9 mouse cellular contexts compared by ENCODE assay signal in genomic region chr4:140905426-140905871, GRCm38 (mm10). TPM values are rescaled to one million over a fixed set of nuclear protein-coding genes. Genes with fewer than 3 reads are reported as not detected.
A peak's percentile ranks its signal among the peaks of the same experiment; 100 is the strongest.
DNase-seq lines count a peak whose midpoint lies in the region; ATAC-seq and TF ChIP-seq lines count a peak whose summit lies in the region.
"Had no signal": no experiment of that assay in that cellular context is flagged by ENCODE, and none has a peak within 500 bp of the region (broad histone marks: within the 10 kb centered on the region; RNA-seq: fewer than 3 reads in every experiment).

No protein-coding gene starts in this region.

- H3K36me3 ChIP-seq in heart, embryonic 10.5 days: no peaks in the 10 kb centered on the region
- H3K36me3 ChIP-seq in ES-Bruce4 (ENCODE audit: control insufficient read depth, insufficient read depth, low read length, poor library complexity, severe bottlenecking): no peaks in the 10 kb centered on the region
- no peaks in the 10 kb centered on the region for H3K36me3 ChIP-seq in heart, embryonic 15.5 days
- no peaks in the 10 kb centered on the region for H3K36me3 ChIP-seq in liver, embryonic 15.5 days (replicated peaks)
- H3K36me3 ChIP-seq in spleen, adult 2 months (ENCODE audit: control insufficient read depth, insufficient read depth, low read length): no peaks in the 10 kb centered on the region

- peak overlapping the region; percentile 69 for H3K4me2 ChIP-seq in heart, embryonic 15.5 days
- peak overlapping the region; percentile 75 for H3K4me2 ChIP-seq in liver, embryonic 15.5 days

- H3K4me3 ChIP-seq in heart, embryonic 10.5 days: peak overlapping the region; percentile 59
- peak overlapping the region; percentile 62 for H3K4me3 ChIP-seq in ES-Bruce4 (ENCODE audit: low read depth, low read length)
- H3K4me3 ChIP-seq in heart, embryonic 15.5 days: peak overlapping the region; percentile 48
- H3K4me3 ChIP-seq in liver, embryonic 15.5 days (replicated peaks): peak overlapping the region; percentile 49; the same call in 1 of the 2 replicates
- H3K4me3 ChIP-seq in spleen, adult 2 months (ENCODE audit: extremely low read depth, insufficient read depth, insufficient read length): peak overlapping the region; percentile 55

- H3K4me1 ChIP-seq in heart, embryonic 10.5 days: peaks cover 29% of the 10 kb centered on the region
- H3K4me1 ChIP-seq in ES-Bruce4 (ENCODE audit: control insufficient read depth, insufficient read depth, low read length): peaks cover 1% of the 10 kb centered on the region
- peaks cover 21% of the 10 kb centered on the region for H3K4me1 ChIP-seq in heart, embryonic 15.5 days (replicated peaks)
- peaks cover 37% of the 10 kb centered on the region for H3K4me1 ChIP-seq in liver, embryonic 15.5 days (replicated peaks)
- H3K4me1 ChIP-seq in spleen, adult 2 months (ENCODE audit: control insufficient read depth, insufficient read depth, insufficient read length): peaks cover 13% of the 10 kb centered on the region; the same call in 1 of the 2 replicates

- no peak overlapping the region for H3K9ac ChIP-seq in ES-Bruce4 (ENCODE audit: low read depth, poor library complexity, severe bottlenecking)
- H3K9ac ChIP-seq in heart, embryonic 15.5 days: 0 out of 2 replicates have a peak overlapping the region, but pooled peaks have one; percentile 46
- H3K9ac ChIP-seq in liver, embryonic 15.5 days: peak overlapping the region; percentile 39; the same call in 1 of the 2 replicates

- 22% methylated on average over 11 of the region's 11 CpGs for WGBS in heart, embryonic 10.5 days
- WGBS in heart, embryonic 15.5 days: 16% methylated on average over 11 of the region's 11 CpGs
- WGBS in liver, embryonic 15.5 days (ENCODE audit: insufficient replicate concordance): 7% methylated on average over 11 of the region's 11 CpGs
- WGBS in spleen, adult 2 months: 6% methylated on average over 11 of the region's 11 CpGs

- no peaks in the 10 kb centered on the region for H3K9me3 ChIP-seq in heart, embryonic 10.5 days
- no peaks in the 10 kb centered on the region for H3K9me3 ChIP-seq in ES-Bruce4 (replicated peaks; ENCODE audit: control insufficient read depth, insufficient read depth, low read length, poor library complexity, severe bottlenecking)
- no peaks in the 10 kb centered on the region for H3K9me3 ChIP-seq in heart, embryonic 15.5 days (replicated peaks)
- no peaks in the 10 kb centered on the region for H3K9me3 ChIP-seq in liver, embryonic 15.5 days (replicated peaks)

- peaks cover 81% of the 10 kb centered on the region for H3K27me3 ChIP-seq in heart, embryonic 10.5 days (ENCODE audit: insufficient read depth, poor library complexity, severe bottlenecking)
- no peaks in the 10 kb centered on the region for H3K27me3 ChIP-seq in ES-Bruce4 (ENCODE audit: control insufficient read depth, insufficient read depth, low read length, poor library complexity, severe bottlenecking)
- H3K27me3 ChIP-seq in heart, embryonic 15.5 days: peaks cover 51% of the 10 kb centered on the region
- H3K27me3 ChIP-seq in liver, embryonic 15.5 days: peaks cover 76% of the 10 kb centered on the region
- H3K27me3 ChIP-seq in spleen, adult 2 months (ENCODE audit: control insufficient read depth, insufficient read depth, low read length): no peaks in the 10 kb centered on the region
- H3K27me3 ChIP-seq: Patski had no signal

- TF ChIP-seq CTCF in ES-Bruce4 (IDR thresholded peaks at IDR 0.05; ENCODE audit: low read depth, low read length): peak; percentile 8
- TF ChIP-seq CTCF in spleen, adult 2 months (IDR thresholded peaks at IDR 0.05; ENCODE audit: extremely low read depth, insufficient read depth, insufficient read length, insufficient replicate concordance): peak; percentile 72; the same call in 1 of the 2 replicates

- 0 out of 2 replicates have a peak, but pooled peaks have one; percentile 65 for TF ChIP-seq EP300 in ES-Bruce4 (IDR thresholded peaks at IDR 0.05; ENCODE audit: insufficient read depth, low read depth, low read length)

- no peak for ATAC-seq in heart, embryonic 15.5 days (replicated peaks; ENCODE audit: insufficient number of reproducible peaks, insufficient read depth, low FRiP score, low read depth)
- ATAC-seq in liver, embryonic 15.5 days (ENCODE audit: insufficient read depth): no peak

- DNase-seq in heart, embryonic 10.5 days (ENCODE audit: low spot score): peak; percentile 74
- no peak for DNase-seq in heart, adult 9 months (ENCODE audit: low spot score in 2 of 2)
- peak; percentile 55 to 68 for DNase-seq in spleen, adult 2 months (ENCODE audit: low read depth in 1 of 2, low spot score in 2 of 2)
- DNase-seq in cerebellum, adult 11 months: no peak
- no peak for DNase-seq in frontal cortex, postnatal 36 days (ENCODE audit: low spot score in 2 of 2)

- H3K27ac ChIP-seq in heart, embryonic 10.5 days: peak overlapping the region; percentile 72; the same call in 1 of the 2 replicates
- H3K27ac ChIP-seq in ES-Bruce4 (ENCODE audit: insufficient read depth, low read length): no peak overlapping the region
- H3K27ac ChIP-seq in heart, embryonic 15.5 days: no peak overlapping the region
- H3K27ac ChIP-seq in liver, embryonic 15.5 days (replicated peaks): no peak overlapping the region; the same call in 1 of the 2 replicates
- peak overlapping the region; percentile 66 for H3K27ac ChIP-seq in spleen, adult 2 months (ENCODE audit: insufficient read depth, low read length)

- TF ChIP-seq POLR2A in ES-Bruce4 (IDR thresholded peaks at IDR 0.05; ENCODE audit: insufficient read depth, low read length): no peak
- TF ChIP-seq POLR2A in spleen, adult 2 months (IDR thresholded peaks at IDR 0.05; ENCODE audit: low read depth, low read length): no peak

RNA-seq across cellular contexts. Expression of gene Padi2, which starts 0.7 kb away (rescaled TPM):
- 2.9 and 6.3 TPM in 2 replicates for polyA plus RNA-seq in heart, embryonic 10.5 days (2016; fragmentation: Nextera tagmentation; extraction: Ambion mirVana)
- 6.3 TPM in 2 replicates for polyA plus RNA-seq in ES-Bruce4 (2011; ENCODE audit: insufficient read depth, insufficient read length, low read depth, missing spikeins)
- 1.2 and 3.1 TPM in 2 replicates for polyA plus RNA-seq in heart, embryonic 15.5 days (2015; fragmentation: Nextera tagmentation; extraction: Ambion mirVana)
- polyA plus RNA-seq in liver, embryonic 15.5 days (2015; fragmentation: Nextera tagmentation; extraction: Ambion mirVana): 1.6 and 2.2 TPM in 2 replicates
- 10.7 and 12.0 TPM in 2 replicates for polyA plus RNA-seq in spleen, adult 2 months (2012; rRNA removed)

RNA-seq across cellular contexts. Expression of gene Sdhb, which starts 55.6 kb away (rescaled TPM):
- polyA plus RNA-seq in heart, embryonic 10.5 days (2016; fragmentation: Nextera tagmentation; extraction: Ambion mirVana): 605 and 778 TPM in 2 replicates
- polyA plus RNA-seq in ES-Bruce4 (2011; ENCODE audit: insufficient read depth, insufficient read length, low read depth, missing spikeins): 99.6 and 103 TPM in 2 replicates
- 812 and 965 TPM in 2 replicates for polyA plus RNA-seq in heart, embryonic 15.5 days (2015; fragmentation: Nextera tagmentation; extraction: Ambion mirVana)
- 192 and 196 TPM in 2 replicates for polyA plus RNA-seq in liver, embryonic 15.5 days (2015; fragmentation: Nextera tagmentation; extraction: Ambion mirVana)
- polyA plus RNA-seq in spleen, adult 2 months (2012; rRNA removed): 66.0 and 79.2 TPM in 2 replicates

RNA-seq across cellular contexts. Expression of gene Padi1, which starts 59.9 kb away (rescaled TPM):
- polyA plus RNA-seq in heart, embryonic 10.5 days (2016; fragmentation: Nextera tagmentation; extraction: Ambion mirVana): 0.16 TPM in 2 replicates
- polyA plus RNA-seq in ES-Bruce4 (2011; ENCODE audit: insufficient read depth, insufficient read length, low read depth, missing spikeins): 0.29 and 0.43 TPM in 2 replicates
- 0.05 and 0.08 TPM in 2 replicates for polyA plus RNA-seq in heart, embryonic 15.5 days (2015; fragmentation: Nextera tagmentation; extraction: Ambion mirVana)
- 0.02 and 0.03 TPM in 2 replicates for polyA plus RNA-seq in liver, embryonic 15.5 days (2015; fragmentation: Nextera tagmentation; extraction: Ambion mirVana)
- polyA plus RNA-seq in spleen, adult 2 months (2012; rRNA removed): 0.13 TPM in 2 replicates

Comparison
In these comparisons a context has a peak if more than half of its experiments do, and no peak if none do; other contexts are left out.
1. DNase-seq: peak in heart, embryonic 10.5 days (single experiment) and spleen, adult 2 months (2 of 2); none in heart, adult 9 months (0 of 2), cerebellum, adult 11 months (single experiment) and frontal cortex, postnatal 36 days (0 of 2).
2. H3K27ac ChIP-seq: peak in heart, embryonic 10.5 days (single experiment) and spleen, adult 2 months (single experiment); none in ES-Bruce4 (single experiment), heart, embryonic 15.5 days (single experiment) and liver, embryonic 15.5 days (single experiment).
3. Peak in every context shown above with its lines, with median percentiles within 50 percentile points of each other: H3K4me3 ChIP-seq.